Mouse (Mus musculus) lung, postnatal 0 days (tissue): Measurements from ENCODE around the gene Bora.

Experiments
- CTCF ChIP-seq: IDR thresholded peaks from 2 replicates; pipeline ENCODE4 v1.5.1; 2016; ENCODE audit warnings: antibody characterized with exemption, mild to moderate bottlenecking
- EP300 ChIP-seq: IDR thresholded peaks from 2 replicates; pipeline ENCODE4 v1.6.1; 2016; ENCODE audit warnings: antibody characterized with exemption, mild to moderate bottlenecking, control low read depth

GRCm38 (mm10) chr14:99037703-99038102 lies 8.3 kb upstream of the Bora start:
- TF ChIP-seq CTCF, result no peak
- no peak for TF ChIP-seq EP300
